Mouse (Mus musculus): Measurements from ENCODE around the gene Olfr764-ps1. TPM values are rescaled to one million over a fixed set of nuclear protein-coding genes. Genes with fewer than 3 reads are reported as not detected.
"Not testable (repeated sequence)": the region's sequence is repeated elsewhere in the genome, so short reads cannot be mapped to it uniquely, and the experiment has no call there.

Olfr764-ps1 gene
- not detected in 2 replicates for polyA plus RNA-seq (2015; fragmentation: Nextera tagmentation; extraction: Ambion mirVana)

DNA sequence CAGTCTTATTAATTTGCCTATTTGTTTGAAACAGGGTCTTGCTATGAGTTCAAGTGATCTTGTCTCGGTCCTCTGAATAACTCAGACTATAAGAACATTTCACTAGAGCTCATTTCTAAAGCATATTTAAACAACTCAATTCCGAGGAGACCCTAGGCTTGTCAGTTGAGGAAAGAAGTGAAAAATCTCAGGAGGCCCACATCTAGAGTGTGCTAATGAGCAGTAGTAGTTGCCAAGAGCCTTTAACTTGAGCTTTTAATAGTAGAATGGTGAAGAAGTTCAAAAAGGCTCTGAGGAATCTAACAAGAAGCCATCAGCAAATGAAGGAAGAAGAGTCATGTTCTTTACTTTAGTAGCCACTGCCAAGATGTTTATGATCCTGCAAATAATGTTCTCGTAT lies at the start of gene Olfr764-ps1:
TSS of gene Olfr764-ps1 (minus strand) at position 101 of the 400 bp plus-strand sequence.
- no peak within 1 kb of the TSS for H3K9ac ChIP-seq
- ATAC-seq (ENCODE audit: low FRiP score), result no peak
- WGBS, result 89% methylated on average over 3 of the region's 3 CpGs

GRCm38 (mm10) chr10:129082810-129083209 lies 43.1 kb upstream of the Olfr764-ps1 start, which contains the start of gene Olfr767:
Olfr767 (minus strand) TSS chr10:129082910.
- ATAC-seq (ENCODE audit: low FRiP score); H3K9ac ChIP-seq; H3K4me1 ChIP-seq (replicated peaks); H3K27me3 ChIP-seq; H3K27ac ChIP-seq; H3K4me3 ChIP-seq; H3K4me2 ChIP-seq; H3K36me3 ChIP-seq; H3K9me3 ChIP-seq: not testable (repeated sequence)

More for the DNA sequence above, at the start of gene Olfr764-ps1:
- Histone ChIP-seq H3K9me3 (no peaks in the 10 kb centered on the region), H3K4me1 (replicated peaks) (no peaks in the 10 kb centered on the region), H3K36me3 (no peaks in the 10 kb centered on the region), H3K27me3 (no peaks in the 10 kb centered on the region), H3K4me3 (no peak within 1 kb of the TSS), H3K4me2 (no peak within 1 kb of the TSS), H3K27ac (no peak within 1 kb of the TSS)

GRCm38 (mm10) chr10:129068877-129069276 lies 29.2 kb upstream of the Olfr764-ps1 start, which contains the start of gene Olfr766-ps1:
Olfr766-ps1 (minus strand) TSS chr10:129068977.
- no peak within 1 kb of the TSS for H3K4me2 ChIP-seq
- H3K4me3 ChIP-seq, result no peak within 1 kb of the TSS
- H3K9ac ChIP-seq, result no peak within 1 kb of the TSS
- 80% methylated on average over 2 of the region's 2 CpGs for WGBS
- H3K27me3 ChIP-seq, result no peaks in the 10 kb centered on the region
- H3K9me3 ChIP-seq, result no peaks in the 10 kb centered on the region
- H3K27ac ChIP-seq, result no peak within 1 kb of the TSS
- no peak for ATAC-seq (ENCODE audit: low FRiP score)
- H3K36me3 ChIP-seq, result no peaks in the 10 kb centered on the region
- no peaks in the 10 kb centered on the region for H3K4me1 ChIP-seq (replicated peaks)

DNA sequence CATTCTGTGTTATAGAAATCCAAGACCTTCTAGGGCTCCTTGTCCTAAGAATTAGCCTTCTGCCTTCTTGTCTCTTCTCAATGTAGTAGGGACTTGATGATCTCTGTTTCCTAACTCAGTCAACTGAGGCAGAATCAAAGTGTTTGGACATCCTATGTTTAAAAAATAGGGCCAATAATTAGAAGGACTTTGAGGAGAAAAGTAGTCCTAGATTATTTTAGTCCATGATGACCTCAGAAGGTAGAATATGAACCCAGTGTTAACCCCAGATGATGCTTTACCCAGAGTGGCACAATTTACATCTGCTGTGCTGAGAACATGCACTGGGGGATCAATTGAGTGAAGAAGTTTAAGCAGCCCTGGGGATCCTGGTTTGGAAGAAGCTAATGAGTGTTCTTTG lies 10.2 kb upstream of the Olfr764-ps1 start, which contains the start of gene Olfr765:
TSS of gene Olfr765 (minus strand) at position 101 of the 400 bp plus-strand sequence.
- not testable (repeated sequence) for H3K4me2 ChIP-seq; H3K27ac ChIP-seq; H3K27me3 ChIP-seq; ATAC-seq (ENCODE audit: low FRiP score); H3K9ac ChIP-seq; H3K9me3 ChIP-seq; H3K36me3 ChIP-seq; H3K4me3 ChIP-seq; H3K4me1 ChIP-seq (replicated peaks)

GRCm38 (mm10) chr10:129028343-129028742 lies 11.4 kb downstream of the Olfr764-ps1 start:
- no peaks in the 10 kb centered on the region for H3K9me3 ChIP-seq
- no peaks in the 10 kb centered on the region for H3K4me1 ChIP-seq (replicated peaks)
- H3K27ac ChIP-seq, result no peak overlapping the region
- no peak overlapping the region for H3K4me3 ChIP-seq
- no peak for ATAC-seq (ENCODE audit: low FRiP score)
- H3K36me3 ChIP-seq, result no peaks in the 10 kb centered on the region
- no peaks in the 10 kb centered on the region for H3K27me3 ChIP-seq
- 85% methylated on average over 2 of the region's 2 CpGs for WGBS
- no peak overlapping the region for H3K9ac ChIP-seq
- H3K4me2 ChIP-seq, result no peak overlapping the region

DNA sequence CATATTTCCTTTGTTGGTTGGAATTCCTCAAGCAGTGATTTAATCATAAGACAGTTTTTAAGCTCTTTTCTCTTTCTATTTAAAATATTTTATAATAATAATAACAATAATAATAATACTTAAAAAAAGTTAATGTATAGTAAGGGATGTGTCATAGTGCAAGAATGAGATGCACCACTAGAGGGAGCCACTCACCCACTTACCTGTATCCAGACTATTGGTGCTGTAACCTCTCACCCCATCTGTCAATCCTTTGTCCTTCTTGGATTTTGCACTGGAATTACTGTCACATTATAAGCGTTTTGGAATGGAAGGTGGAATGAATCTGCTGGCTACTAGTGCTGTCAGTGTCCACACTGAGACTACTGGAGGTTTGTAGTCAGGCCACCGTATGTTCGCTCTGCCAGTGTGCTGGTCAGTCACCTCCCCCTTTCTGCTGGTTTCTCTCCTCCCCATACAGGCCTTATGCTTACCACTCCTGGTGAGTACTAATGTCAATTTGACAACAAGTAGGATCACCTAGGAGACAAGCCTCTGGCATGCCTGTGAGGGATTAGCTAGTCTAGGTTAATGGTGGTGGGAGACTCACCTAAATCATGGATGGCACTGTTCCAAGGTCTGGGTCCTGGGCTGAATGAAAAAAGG lies 13.6 kb downstream of the Olfr764-ps1 start:
- 63% methylated on average over 3 of the region's 3 CpGs for WGBS
- Histone ChIP-seq H3K4me3 (no peak overlapping the region), H3K9ac (no peak overlapping the region), H3K27ac (no peak overlapping the region), H3K4me2 (no peak overlapping the region), H3K27me3 (no peaks in the 10 kb centered on the region), H3K36me3 (no peaks in the 10 kb centered on the region), H3K4me1 (replicated peaks) (no peaks in the 10 kb centered on the region), H3K9me3 (no peaks in the 10 kb centered on the region)
- peak; percentile 80 for ATAC-seq (ENCODE audit: low FRiP score)

GRCm38 (mm10) chr10:129023319-129023718 lies 16.4 kb downstream of the Olfr764-ps1 start:
- Histone ChIP-seq H3K4me1 (replicated peaks) (no peaks in the 10 kb centered on the region), H3K27me3 (no peaks in the 10 kb centered on the region), H3K36me3 (no peaks in the 10 kb centered on the region), H3K9me3 (no peaks in the 10 kb centered on the region), H3K4me2 (no peak overlapping the region), H3K4me3 (no peak overlapping the region), H3K27ac (no peak overlapping the region), H3K9ac (no peak overlapping the region)
- ATAC-seq (ENCODE audit: low FRiP score), result no peak

DNA sequence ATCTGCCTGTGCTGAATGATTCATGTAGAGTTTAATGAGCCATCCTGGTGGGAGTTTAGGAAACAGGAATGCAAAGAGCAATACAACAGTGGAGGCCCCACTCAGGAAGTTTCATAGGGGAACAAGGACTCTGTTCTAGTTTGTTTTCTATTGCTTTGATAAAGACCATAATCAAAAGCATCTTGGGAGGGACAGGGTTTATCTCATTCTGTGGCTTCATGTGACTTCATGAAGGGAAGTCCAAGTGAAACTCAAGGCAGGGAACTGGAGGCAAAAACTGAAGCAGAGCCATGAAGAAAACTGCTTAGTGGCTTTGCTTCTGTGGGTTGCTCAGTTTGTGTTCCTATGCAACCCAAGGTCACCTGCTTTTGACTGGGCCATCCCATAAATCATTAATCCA lies 25.2 kb downstream of the Olfr764-ps1 start:
- Histone ChIP-seq H3K4me2 (no peak overlapping the region), H3K4me3 (no peak overlapping the region), H3K27ac (no peak overlapping the region), H3K27me3 (no peaks in the 10 kb centered on the region), H3K36me3 (no peaks in the 10 kb centered on the region), H3K9ac (no peak overlapping the region), H3K9me3 (no peaks in the 10 kb centered on the region), H3K4me1 (replicated peaks) (no peaks in the 10 kb centered on the region)
- no peak for ATAC-seq (ENCODE audit: low FRiP score)

DNA sequence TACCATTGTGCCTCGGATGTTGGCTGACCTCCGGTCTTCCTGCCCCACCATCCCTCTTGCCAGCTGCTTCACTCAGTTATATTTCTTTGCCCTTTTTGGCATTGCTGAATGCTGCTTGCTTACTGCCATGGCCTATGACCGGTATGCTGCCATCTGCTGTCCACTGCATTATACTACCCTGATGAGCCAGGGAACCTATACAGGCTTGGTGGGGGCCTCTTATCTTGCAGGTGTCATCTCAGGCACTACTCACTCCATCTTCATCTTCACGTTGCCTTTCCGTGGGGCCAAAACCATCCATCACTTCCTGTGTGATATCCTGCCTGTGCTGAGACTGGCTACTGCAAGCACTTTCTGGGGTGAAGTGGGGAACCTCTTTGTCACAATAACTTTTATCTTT lies 28.2 kb downstream of the Olfr764-ps1 start:
- not testable (repeated sequence) for ATAC-seq (ENCODE audit: low FRiP score)

GRCm38 (mm10) chr10:129010288-129010841 lies 29.3 kb downstream of the Olfr764-ps1 start, which contains the start of gene Olfr763:
Olfr763 (plus strand) TSS chr10:129010791.
- H3K9ac ChIP-seq, result no peak within 1 kb of the TSS
- no peaks in the 10 kb centered on the region for H3K4me1 ChIP-seq (replicated peaks)
- WGBS, result 66% methylated on average over 2 of the region's 2 CpGs
- ATAC-seq (ENCODE audit: low FRiP score), result no peak
- H3K27ac ChIP-seq, result no peak within 1 kb of the TSS
- H3K4me3 ChIP-seq, result no peak within 1 kb of the TSS
- H3K27me3 ChIP-seq, result no peaks in the 10 kb centered on the region
- no peaks in the 10 kb centered on the region for H3K9me3 ChIP-seq
- no peak within 1 kb of the TSS for H3K4me2 ChIP-seq
- no peaks in the 10 kb centered on the region for H3K36me3 ChIP-seq

More for the DNA sequence above, 28.2 kb downstream of the Olfr764-ps1 start:
- not testable (repeated sequence) for H3K4me1 ChIP-seq (replicated peaks); H3K36me3 ChIP-seq; H3K27ac ChIP-seq; H3K27me3 ChIP-seq; H3K4me3 ChIP-seq; H3K9me3 ChIP-seq; H3K9ac ChIP-seq; H3K4me2 ChIP-seq
- WGBS, result 57% methylated on average over 2 of the region's 5 CpGs

GRCm38 (mm10) chr10:129004032-129004920 lies 35.4 kb downstream of the Olfr764-ps1 start:
- H3K9ac ChIP-seq, result no peak overlapping the region
- H3K4me2 ChIP-seq, result no peak overlapping the region
- no peak overlapping the region for H3K4me3 ChIP-seq
- no peaks in the 10 kb centered on the region for H3K9me3 ChIP-seq
- H3K4me1 ChIP-seq (replicated peaks), result no peaks in the 10 kb centered on the region
- H3K36me3 ChIP-seq, result no peaks in the 10 kb centered on the region
- H3K27me3 ChIP-seq, result no peaks in the 10 kb centered on the region
- H3K27ac ChIP-seq, result no peak overlapping the region
- no peak for ATAC-seq (ENCODE audit: low FRiP score)
- WGBS, result 87% methylated on average over 14 of the region's 14 CpGs

GRCm38 (mm10) chr10:128996523-128997040 lies 43.1 kb downstream of the Olfr764-ps1 start:
- Histone ChIP-seq H3K4me2 (no peak overlapping the region), H3K27ac (no peak overlapping the region), H3K4me3 (no peak overlapping the region), H3K9ac (no peak overlapping the region), H3K27me3 (no peaks in the 10 kb centered on the region), H3K4me1 (replicated peaks) (no peaks in the 10 kb centered on the region), H3K9me3 (no peaks in the 10 kb centered on the region), H3K36me3 (no peaks in the 10 kb centered on the region)
- 76% methylated on average over 4 of the region's 4 CpGs for WGBS
- ATAC-seq (ENCODE audit: low FRiP score), result peak; percentile 54
